Mouse (Mus musculus) G1E-ER4 (cell line): ENCODE measurements around the gene Tcap. TPM values are rescaled to one million over a fixed set of nuclear protein-coding genes. Genes with fewer than 3 reads are reported as not detected.

Experiments used
- GATA1 ChIP-seq: IDR thresholded peaks from one replicate; pipeline ENCODE4 v1.8.0; 2012; ENCODE audit warnings: low read length, inconsistent platforms
- polyA plus RNA-seq: library from polyadenylated mRNA; stranded (reverse); fragments of >175 nt; gene quantifications from 2 replicates; pipeline ENCODE4 v1.2.3, GENCODE M21; 2012

Gene Tcap
- not detected in 2 replicates for polyA plus RNA-seq

- no peak for TF ChIP-seq GATA1
Measured at GRCm38 (mm10) chr11:98383261-98384030, at the start of gene Tcap. Gene Tcap, plus strand, starts transcription at chr11:98383811.

GRCm38 (mm10) chr11:98333981-98334741, 49.5 kb upstream of the Tcap start:
- no peak for TF ChIP-seq GATA1

- no peak for TF ChIP-seq GATA1
Measured at GRCm38 (mm10) chr11:98335250-98335649, 48.4 kb upstream of the Tcap start.

GRCm38 (mm10) chr11:98336245-98337107, 47.1 kb upstream of the Tcap start:
- no peak for TF ChIP-seq GATA1

GRCm38 (mm10) chr11:98338507-98338961, 45.1 kb upstream of the Tcap start:
- no peak for TF ChIP-seq GATA1

GRCm38 (mm10) chr11:98339071-98339501, 44.5 kb upstream of the Tcap start:
- TF ChIP-seq GATA1: no peak

- TF ChIP-seq GATA1: no peak
Measured at GRCm38 (mm10) chr11:98339679-98340287, 43.8 kb upstream of the Tcap start.

- no peak for TF ChIP-seq GATA1
Measured at GRCm38 (mm10) chr11:98340597-98340996, 43.0 kb upstream of the Tcap start.

GRCm38 (mm10) chr11:98341174-98341573, 42.4 kb upstream of the Tcap start:
- TF ChIP-seq GATA1: no peak

GRCm38 (mm10) chr11:98342000-98342945, 41.3 kb upstream of the Tcap start:
- no peak for TF ChIP-seq GATA1

- no peak for TF ChIP-seq GATA1
Measured at GRCm38 (mm10) chr11:98345253-98345652, 38.4 kb upstream of the Tcap start.

- TF ChIP-seq GATA1: no peak
Measured at GRCm38 (mm10) chr11:98346168-98346567, 37.4 kb upstream of the Tcap start.

- TF ChIP-seq GATA1: no peak
Measured at GRCm38 (mm10) chr11:98347385-98348082, 36.1 kb upstream of the Tcap start.
